Mouse (Mus musculus): ENCODE data around the gene Rprd1b. TPM values are rescaled to one million over a fixed set of nuclear protein-coding genes. Genes with fewer than 3 reads are reported as not detected.

The Rprd1b gene
- total RNA-seq, 2 experiments from 2014 or later, result 47.9 to 54.9 TPM

DNA sequence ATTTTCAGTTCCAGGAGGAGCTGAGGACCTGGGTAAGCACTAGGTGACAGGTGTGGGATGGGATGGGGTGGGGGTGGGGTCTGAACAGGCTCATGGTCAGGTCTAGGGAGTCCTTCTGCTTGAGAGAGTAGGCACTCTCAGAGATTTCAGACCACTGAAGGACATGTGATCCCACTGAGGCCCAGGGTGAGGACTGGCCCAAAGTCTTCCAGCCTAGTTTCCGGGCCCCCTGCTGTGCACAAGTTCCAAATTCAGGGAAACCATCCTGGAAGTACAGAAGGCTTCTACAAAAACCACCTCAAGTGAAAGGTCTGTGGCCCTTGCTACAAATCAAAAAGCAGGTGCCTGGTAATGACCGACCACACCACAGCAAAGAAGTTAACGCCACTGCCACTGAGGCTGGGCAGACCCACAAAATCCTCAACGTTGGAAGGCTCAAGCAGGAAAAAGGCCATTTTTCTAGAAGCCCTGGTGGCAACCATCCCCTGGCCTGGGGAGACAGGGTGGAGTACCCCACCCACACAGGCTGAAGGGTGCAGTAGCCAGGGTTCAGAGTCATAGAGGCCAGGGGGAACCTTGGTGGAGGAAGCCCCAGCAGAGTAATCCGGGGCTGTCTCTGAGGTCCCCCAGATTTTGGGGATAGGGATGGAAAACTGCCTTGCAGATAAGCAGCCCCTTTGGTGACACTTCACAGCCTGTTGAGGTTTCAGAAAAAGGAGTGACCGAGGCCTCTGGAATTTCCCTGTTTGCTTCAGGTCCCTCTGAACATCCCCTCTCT, 116.6 kb downstream of the Rprd1b start:
- no peak for DNase-seq (ENCODE audit: low spot score in 2 of 2)

GRCm38 (mm10) chr2:158145528-158146065, 117.3 kb downstream of the Rprd1b start:
- DNase-seq (ENCODE audit: low spot score in 2 of 2), result no peak

DNA sequence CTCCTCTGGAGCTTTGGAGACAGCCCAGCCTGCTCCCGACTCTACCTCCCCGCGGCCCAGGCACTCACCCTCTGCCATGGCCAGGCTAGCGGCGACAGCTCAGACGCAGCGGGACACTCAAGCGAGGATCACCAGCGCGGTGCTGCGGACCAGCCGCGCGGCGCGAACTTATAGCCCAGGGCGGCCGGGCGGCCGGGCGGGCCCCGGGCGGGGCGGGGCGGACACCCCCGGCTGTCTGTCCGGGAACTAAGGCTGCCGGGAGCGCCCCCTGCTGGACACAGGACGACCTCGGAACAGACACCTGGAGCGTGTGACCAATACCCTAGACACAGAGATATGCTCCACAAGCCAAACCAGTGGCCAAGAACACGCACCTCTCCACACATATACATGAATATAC, 117.9 kb downstream of the Rprd1b start, which contains the start of gene Tgm2:
Gene Tgm2 (minus strand): TSS at position 214 of the 400 bp plus-strand sequence.
- peak; percentile 85 to 90 for DNase-seq (ENCODE audit: low spot score in 2 of 2)

GRCm38 (mm10) chr2:158146971-158147370, 118.7 kb downstream of the Rprd1b start:
- DNase-seq (ENCODE audit: low spot score in 2 of 2), result no peak

GRCm38 (mm10) chr2:158151077-158151476, 122.8 kb downstream of the Rprd1b start:
- no peak for DNase-seq (ENCODE audit: low spot score in 2 of 2)

DNA sequence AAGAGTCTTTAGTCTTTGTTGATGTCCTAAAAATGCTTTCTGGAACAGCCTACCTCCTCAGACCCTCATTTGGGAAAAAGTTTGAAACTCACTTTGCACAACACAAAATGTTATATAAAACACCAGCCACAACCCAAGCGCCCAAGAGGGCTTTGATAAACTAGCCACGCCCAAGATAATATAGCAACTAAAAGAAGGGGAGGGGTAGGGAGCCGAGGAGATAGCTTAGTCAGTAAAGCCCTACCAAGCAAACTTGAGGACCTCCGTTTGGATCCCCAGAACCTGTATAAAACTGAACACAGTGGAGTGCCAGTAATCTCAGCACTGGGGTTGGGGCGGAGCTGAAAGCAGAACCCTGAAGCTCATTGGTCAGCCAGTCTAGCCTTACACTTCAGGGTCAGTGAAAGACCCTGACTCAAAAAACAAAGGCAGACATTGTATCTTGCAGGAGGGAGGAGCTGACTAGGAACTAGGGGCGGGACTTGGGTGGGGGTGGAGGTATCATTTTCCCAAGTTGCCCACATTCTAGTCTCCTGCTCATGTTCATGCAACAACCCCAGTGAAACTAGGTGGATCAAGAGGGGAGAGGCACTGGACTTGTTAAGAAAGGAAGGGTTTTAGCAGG, 124.5 kb downstream of the Rprd1b start:
- DNase-seq (ENCODE audit: low spot score in 2 of 2), result no peak

GRCm38 (mm10) chr2:158153728-158154343, 125.5 kb downstream of the Rprd1b start:
- DNase-seq (ENCODE audit: low spot score in 2 of 2), result no peak

DNA sequence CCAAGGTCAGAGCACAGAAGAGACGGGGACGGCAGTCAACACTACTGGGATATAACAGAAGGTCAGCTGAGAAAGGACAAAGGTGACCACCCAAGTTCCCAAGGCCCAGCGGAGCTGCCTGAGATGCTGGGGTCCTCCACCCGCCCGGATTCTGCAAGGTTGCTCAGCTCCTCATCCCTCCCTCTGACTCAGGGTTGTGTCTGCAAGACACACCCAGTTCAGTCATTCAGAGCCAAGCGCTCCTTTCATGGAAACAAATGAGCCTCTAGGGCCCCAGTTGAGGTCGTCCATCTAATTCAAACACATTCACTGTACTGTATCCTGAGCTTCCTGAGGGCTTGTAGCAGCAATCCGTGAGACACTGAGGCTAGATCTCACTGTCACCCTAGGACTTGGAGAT, 126.3 kb downstream of the Rprd1b start:
- no peak for DNase-seq (ENCODE audit: low spot score in 2 of 2)

DNA sequence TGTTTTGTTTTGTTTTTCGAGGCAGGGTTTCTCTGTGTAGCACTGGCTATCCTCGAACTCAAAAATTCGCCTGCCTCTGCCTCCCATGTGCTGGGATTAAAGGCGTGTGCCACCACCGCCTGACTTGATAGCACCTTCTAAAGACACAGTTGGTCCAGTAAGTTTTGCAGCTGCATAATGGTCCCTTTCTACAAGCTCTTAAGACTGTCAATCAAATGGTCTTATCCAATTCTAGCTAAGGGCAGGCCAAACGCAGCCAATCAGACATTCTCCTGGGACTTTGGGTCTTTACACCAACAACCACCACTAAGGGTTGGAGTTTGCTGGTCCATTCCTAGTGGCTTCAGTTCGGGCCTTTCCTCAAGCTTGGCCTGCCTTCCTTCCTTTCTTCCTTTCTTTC, 126.8 kb downstream of the Rprd1b start:
- DNase-seq (ENCODE audit: low spot score in 2 of 2), result no peak

DNA sequence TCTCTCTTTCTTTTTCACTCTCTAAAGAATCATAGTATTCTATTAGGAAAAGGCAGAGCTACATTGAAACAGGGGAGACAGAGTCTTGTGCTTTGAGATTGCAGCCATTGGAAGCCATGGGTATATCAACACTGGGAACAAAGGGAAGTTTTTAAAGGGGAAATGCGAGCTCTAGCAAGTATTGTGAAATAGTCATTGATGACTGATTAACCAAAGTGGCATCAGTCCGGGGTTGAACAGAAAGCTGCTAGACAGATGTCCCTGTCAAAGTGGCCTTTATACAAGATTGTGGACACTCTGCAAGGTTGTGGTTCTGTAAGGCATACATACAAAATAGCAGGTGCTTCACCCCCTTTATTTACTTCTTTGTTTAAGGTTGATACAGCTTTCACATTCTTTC, 127.3 kb downstream of the Rprd1b start:
- DNase-seq (ENCODE audit: low spot score in 2 of 2), result no peak

DNA sequence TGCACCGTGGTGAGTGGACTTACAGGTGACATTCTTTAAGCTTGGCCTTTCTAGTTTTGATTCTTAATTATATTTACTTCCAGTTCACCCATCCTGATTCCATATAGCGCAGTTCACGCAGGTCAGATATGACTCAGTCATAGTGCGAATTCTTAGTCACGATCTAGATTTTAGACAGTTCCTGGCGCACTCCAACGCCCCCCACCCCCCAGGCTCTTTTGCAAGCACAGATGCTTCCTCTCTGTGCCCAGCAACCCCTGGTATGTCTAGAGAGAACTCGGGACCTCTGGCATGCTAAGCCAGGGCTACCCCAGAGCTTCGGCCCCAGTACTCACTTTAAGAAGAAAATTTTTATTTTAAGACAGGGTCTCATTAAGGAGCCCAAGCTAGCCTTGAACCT, 128.2 kb downstream of the Rprd1b start:
- no peak for DNase-seq (ENCODE audit: low spot score in 2 of 2)

- no peak for DNase-seq (ENCODE audit: low spot score in 2 of 2)
These were observed 129.4 kb downstream of the Rprd1b start for GRCm38 (mm10) chr2:158157654-158158053.

DNA sequence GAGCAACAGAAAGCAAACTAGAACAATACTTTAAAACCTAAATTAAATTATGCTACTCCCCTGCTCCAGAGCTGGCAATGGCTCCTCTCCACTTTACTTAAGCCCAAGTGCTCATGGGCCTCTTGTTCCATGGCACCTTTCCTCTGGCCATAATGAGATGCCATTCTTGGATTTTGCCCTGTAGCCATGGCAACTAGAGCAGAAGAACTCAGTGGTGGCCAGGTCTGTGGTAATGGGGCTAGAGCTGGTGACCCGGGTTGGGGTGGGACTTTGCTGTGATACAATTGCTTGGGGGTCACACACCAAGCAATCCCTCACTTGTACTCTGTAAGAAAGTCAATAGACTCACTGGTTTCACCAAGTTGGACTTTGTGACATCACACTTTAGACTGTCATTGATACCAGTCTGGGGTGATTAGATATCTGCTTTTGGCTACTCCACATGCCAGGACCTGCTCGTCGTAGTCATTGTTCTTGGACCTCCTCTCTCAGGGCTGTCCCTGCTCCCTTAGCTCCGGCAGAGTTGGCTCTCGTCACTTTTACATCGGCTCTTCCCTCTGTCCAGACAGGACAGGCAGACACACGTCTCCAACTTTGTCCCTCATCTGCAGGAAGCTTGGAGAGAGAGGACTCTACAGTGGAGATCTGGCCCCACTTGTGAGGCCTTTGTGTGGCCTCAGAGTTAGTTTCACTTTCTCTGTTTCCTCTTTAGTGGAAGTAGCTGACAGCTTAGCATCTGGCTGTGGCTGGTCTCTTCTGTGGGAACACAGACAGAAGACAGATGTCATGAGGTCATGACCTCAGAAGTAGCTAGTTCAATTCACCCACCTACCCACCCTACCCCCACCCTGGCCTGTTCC, 131.3 kb downstream of the Rprd1b start:
- DNase-seq (ENCODE audit: low spot score in 2 of 2), result no peak

DNA sequence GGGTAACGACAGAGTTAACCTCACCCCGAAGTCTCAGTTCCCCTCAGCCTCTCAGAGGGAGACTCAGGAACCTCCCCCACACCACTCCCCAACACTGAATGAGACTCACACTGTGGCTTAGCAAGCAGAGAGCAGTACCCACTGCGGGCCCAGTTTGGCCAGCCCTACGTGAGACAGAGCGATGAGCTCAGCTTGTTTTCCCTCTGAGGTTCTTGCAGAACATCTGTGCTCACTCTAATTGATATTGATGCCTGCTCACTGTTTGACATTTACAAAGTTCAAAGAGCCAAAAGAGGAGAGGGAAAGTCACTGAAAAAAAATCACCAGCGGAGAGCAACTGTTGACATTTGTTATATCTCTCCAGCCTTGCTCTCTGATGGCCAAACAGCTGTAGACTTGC, 133.5 kb downstream of the Rprd1b start:
- DNase-seq (ENCODE audit: low spot score in 2 of 2), result no peak

DNA sequence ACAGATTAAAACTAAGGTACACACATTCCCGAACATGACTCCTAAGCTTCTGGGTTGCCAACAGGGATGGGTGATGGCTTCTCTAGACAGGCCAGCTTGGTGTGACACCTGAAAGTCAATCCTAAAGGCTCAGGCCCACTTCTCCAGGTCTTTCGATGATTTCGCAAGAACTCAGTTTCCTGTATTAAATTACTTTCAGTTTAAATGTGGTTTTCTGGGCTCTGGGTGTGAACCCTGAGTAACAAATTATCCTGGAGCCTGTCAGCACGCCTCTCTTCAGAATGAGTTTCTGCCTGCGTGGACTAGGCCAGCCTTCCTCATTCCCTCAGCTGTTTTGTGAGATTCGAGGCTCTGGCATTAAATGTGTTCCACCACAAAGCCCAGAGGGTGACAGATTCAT, 134.7 kb downstream of the Rprd1b start:
- no peak for DNase-seq (ENCODE audit: low spot score in 2 of 2)

GRCm38 (mm10) chr2:158165776-158166175, 137.5 kb downstream of the Rprd1b start:
- DNase-seq (ENCODE audit: low spot score in 2 of 2), result no peak

DNA sequence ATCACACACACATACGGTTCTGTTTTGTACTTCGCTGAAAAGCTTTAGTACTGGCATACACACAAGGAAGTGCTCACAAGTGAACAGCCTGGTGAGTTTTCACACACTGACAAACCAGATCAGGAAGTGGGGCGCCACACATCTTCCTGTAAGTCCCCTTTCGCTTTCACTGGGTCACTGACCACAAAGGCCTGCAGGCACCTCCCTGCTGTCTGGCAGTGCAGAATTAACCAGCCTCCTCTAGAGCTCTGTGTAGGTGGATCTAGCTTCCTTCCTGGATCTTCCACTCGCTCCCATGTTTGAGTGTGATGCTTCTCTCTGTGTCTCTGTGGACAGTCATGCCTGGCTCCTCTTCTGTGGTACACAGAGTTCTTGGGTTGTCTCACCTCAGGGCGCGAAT, 138.3 kb downstream of the Rprd1b start:
- no peak for DNase-seq (ENCODE audit: low spot score in 2 of 2)

DNA sequence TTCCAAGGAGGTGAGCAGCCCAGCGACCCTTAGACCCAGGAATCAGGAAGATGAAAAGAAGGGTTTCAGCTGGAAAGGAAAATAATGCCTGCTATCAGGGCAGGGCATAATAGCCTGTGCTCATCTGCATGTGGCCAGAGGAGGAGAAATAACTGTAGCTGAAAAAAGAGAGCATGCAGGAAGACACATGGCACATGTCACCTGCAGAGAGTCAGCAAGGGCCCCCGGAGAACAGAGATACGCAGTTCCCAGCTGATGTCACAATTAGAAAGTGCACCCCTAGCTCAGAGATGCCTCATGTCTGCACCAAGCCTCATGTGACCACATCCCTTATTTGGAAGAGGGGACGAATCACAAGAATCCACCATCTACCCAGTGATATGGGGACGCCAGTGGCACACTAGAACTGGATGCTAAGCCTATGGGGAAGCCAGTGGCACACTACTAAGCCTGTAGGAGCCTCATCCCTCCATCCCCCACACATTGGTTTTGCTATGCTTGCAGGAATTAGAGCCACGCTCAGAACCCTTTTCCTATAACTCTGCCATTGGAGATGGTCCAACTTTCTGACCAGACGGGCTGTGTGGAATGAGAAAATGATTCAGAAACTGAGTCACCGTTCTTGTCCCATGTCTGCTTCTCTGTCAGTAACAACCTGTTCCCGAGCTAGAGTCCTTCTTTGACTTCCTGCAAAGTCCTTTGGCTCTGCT, 139.4 kb downstream of the Rprd1b start:
- DNase-seq (ENCODE audit: low spot score in 2 of 2), result no peak

DNA sequence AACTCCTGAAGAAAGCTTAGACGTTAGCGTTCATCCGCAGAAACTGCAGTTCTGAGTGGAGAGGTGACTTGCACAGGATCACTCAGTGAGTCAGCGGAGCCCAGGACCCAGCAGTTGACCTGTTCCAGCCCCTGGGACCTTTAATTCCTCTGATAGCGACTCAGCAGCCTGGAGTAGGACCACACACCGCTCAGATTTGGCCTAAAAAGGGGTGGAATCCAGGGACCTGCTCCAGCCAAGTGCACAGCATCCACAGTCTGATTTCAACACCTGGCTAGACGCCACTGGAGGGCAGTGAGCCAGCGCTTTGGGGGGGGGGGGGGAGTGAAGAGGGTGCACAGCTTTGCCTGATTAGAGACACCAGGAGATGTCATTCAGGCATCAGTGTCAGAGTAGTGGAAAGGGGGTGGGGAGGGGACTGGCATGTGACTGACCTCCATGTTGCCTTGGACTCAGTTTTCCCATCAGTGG, 140.5 kb downstream of the Rprd1b start:
- no peak for DNase-seq (ENCODE audit: low spot score in 2 of 2)

DNA sequence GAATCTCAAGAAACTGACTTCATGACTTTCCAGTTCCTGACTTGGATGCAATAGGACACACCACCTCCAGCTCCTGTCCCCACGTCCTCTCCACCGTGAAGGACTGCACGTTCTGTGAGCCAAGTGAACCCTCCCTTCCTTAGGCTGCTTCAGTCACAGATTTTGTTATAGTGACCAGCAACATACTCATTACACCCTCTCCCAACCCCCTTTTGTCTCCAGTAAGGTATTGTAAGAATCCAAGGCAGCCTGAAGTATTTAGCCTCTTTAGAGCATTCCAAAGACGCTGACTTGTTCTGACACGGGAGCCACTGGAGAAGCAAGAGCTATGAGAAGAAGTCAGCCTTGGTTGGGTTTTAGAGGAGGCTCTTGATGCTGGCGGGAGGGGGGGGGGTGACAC, 141.1 kb downstream of the Rprd1b start:
- no peak for DNase-seq (ENCODE audit: low spot score in 2 of 2)
